Mouse (Mus musculus): ENCODE results near the gene Acpp.

The Acpp gene

GRCm38 (mm10) chr9:104304800-104305199 lies 32.7 kb downstream of the Acpp start:
- DNase-seq (ENCODE audit: low read depth, low spot score), result no peak

GRCm38 (mm10) chr9:104304376-104304775 lies 33.2 kb downstream of the Acpp start:
- no peak for DNase-seq (ENCODE audit: low read depth, low spot score)

GRCm38 (mm10) chr9:104300569-104300968 lies 37.0 kb downstream of the Acpp start:
- no peak for DNase-seq (ENCODE audit: low read depth, low spot score)

- no peak for DNase-seq (ENCODE audit: low read depth, low spot score)
These were observed 40.5 kb downstream of the Acpp start for GRCm38 (mm10) chr9:104297041-104297440.

GRCm38 (mm10) chr9:104284934-104285333 lies 52.6 kb downstream of the Acpp start:
- DNase-seq (ENCODE audit: low read depth, low spot score), result no peak

GRCm38 (mm10) chr9:104282536-104282935 lies 55.0 kb downstream of the Acpp start:
- DNase-seq (ENCODE audit: low read depth, low spot score), result no peak

- no peak for DNase-seq (ENCODE audit: low read depth, low spot score)
These were observed 55.8 kb downstream of the Acpp start for GRCm38 (mm10) chr9:104281737-104282136.

- no peak for DNase-seq (ENCODE audit: low read depth, low spot score)
These were observed 56.6 kb downstream of the Acpp start for GRCm38 (mm10) chr9:104280725-104281495.

GRCm38 (mm10) chr9:104277528-104278162 lies 59.9 kb downstream of the Acpp start:
- peak; percentile 31 for DNase-seq (ENCODE audit: low read depth, low spot score)

- DNase-seq (ENCODE audit: low read depth, low spot score), result no peak
These were observed 62.3 kb downstream of the Acpp start for GRCm38 (mm10) chr9:104275084-104275785.

GRCm38 (mm10) chr9:104272057-104272456 lies 65.5 kb downstream of the Acpp start:
- no peak for DNase-seq (ENCODE audit: low read depth, low spot score)

- DNase-seq (ENCODE audit: low read depth, low spot score), result no peak
These were observed 65.9 kb downstream of the Acpp start for GRCm38 (mm10) chr9:104271642-104272041.

- DNase-seq (ENCODE audit: low read depth, low spot score), result no peak
These were observed 67.6 kb downstream of the Acpp start for GRCm38 (mm10) chr9:104269944-104270343.

- no peak for DNase-seq (ENCODE audit: low read depth, low spot score)
These were observed 68.1 kb downstream of the Acpp start for GRCm38 (mm10) chr9:104269349-104269871.

- no peak for DNase-seq (ENCODE audit: low read depth, low spot score)
These were observed 73.0 kb downstream of the Acpp start for GRCm38 (mm10) chr9:104264567-104264966.

- DNase-seq (ENCODE audit: low read depth, low spot score), result peak; percentile 97
These were observed 74.7 kb downstream of the Acpp start, which contains the start of gene Dnajc13 for GRCm38 (mm10) chr9:104262823-104263352. Dnajc13 (minus strand) TSS chr9:104262930.

- DNase-seq (ENCODE audit: low read depth, low spot score), result no peak
These were observed 75.4 kb downstream of the Acpp start for GRCm38 (mm10) chr9:104262016-104262762.

- no peak for DNase-seq (ENCODE audit: low read depth, low spot score)
These were observed 77.2 kb downstream of the Acpp start for GRCm38 (mm10) chr9:104260306-104260705.

- DNase-seq (ENCODE audit: low read depth, low spot score), result no peak
These were observed 81.5 kb downstream of the Acpp start for GRCm38 (mm10) chr9:104256085-104256484.

- DNase-seq (ENCODE audit: low read depth, low spot score), result no peak
These were observed 83.0 kb downstream of the Acpp start for GRCm38 (mm10) chr9:104254408-104255180.
